Mouse (Mus musculus) stomach, postnatal 0 days (tissue): ENCODE results near the gene Galnt14.

ENCODE experiments used
- CTCF ChIP-seq: IDR thresholded peaks from 2 replicates; pipeline ENCODE4 v1.5.1; 2016; ENCODE audit warnings: antibody characterized with exemption, low read depth, mild to moderate bottlenecking, moderate library complexity
- EP300 ChIP-seq: optimal IDR thresholded peaks from 2 replicates; pipeline ENCODE3; 2016; ENCODE audit warnings: antibody characterized with exemption

- no peak for TF ChIP-seq CTCF
- no peak for TF ChIP-seq EP300
These were observed 194.7 kb downstream of the Galnt14 start for GRCm38 (mm10) chr17:73515506-73515905.
